Mouse (Mus musculus) megakaryocyte, embryonic 14.5 days (primary cell): ENCODE results near the gene Ggcx.

ENCODE experiments used
- FLI1 ChIP-seq: IDR thresholded peaks from 2 replicates; pipeline ENCODE4 v1.6.1; 2012; ENCODE audit warnings: low read length, inconsistent platforms, mixed read lengths
- GATA1 ChIP-seq: IDR thresholded peaks from 3 replicates; pipeline ENCODE4 v1.6.1; 2012; ENCODE audit warnings: mixed read lengths, low read length, inconsistent platforms, borderline replicate concordance

DNA sequence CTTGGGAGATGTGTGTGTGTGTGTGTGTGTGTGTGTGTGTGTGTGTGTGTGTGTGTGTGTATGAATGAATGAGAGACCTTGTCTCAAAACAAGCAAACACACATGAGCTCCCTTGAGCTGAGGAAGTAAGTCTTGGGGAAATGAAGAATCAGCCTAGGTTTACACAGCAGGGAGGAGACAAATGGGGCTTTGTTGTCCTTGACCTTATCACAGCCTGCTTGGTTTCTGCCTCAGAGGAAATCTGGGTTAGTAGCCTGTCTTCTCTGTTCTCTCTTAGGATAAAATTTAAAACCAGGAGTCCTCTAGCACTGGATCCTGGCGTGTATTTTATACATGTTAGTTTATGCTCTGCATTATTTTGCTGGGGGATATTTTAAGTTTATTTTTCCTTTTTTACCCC, 5.7 kb downstream of the Ggcx start:
- TF ChIP-seq GATA1 (no peak), FLI1 (no peak)
